Mouse (Mus musculus): ENCODE results near the gene Hormad2. TPM values are rescaled to one million over a fixed set of nuclear protein-coding genes. Genes with fewer than 3 reads are reported as not detected.

Gene Hormad2
- polyA plus RNA-seq, 1 experiment from 2014 or later: 0.18 TPM

- no peaks in the 10 kb centered on the region for H3K9me3 ChIP-seq (ENCODE audit: control insufficient read depth, low read length)
- 38% methylated on average over 9 of the region's 9 CpGs for WGBS
- no peaks in the 10 kb centered on the region for H3K4me1 ChIP-seq (replicated peaks; ENCODE audit: control insufficient read depth, insufficient read depth, low read length)
- no peaks in the 10 kb centered on the region for H3K36me3 ChIP-seq (ENCODE audit: control insufficient read depth, insufficient read depth)
- no peaks in the 10 kb centered on the region for H3K27me3 ChIP-seq (replicated peaks; ENCODE audit: control insufficient read depth, insufficient read depth, low read length)
- no peak overlapping the region for H3K27ac ChIP-seq (ENCODE audit: low read length)
- H3K4me3 ChIP-seq (replicated peaks; ENCODE audit: low read length): no peak overlapping the region
- no peak overlapping the region for H3K9ac ChIP-seq (replicated peaks; ENCODE audit: low read depth, low read length)
- no peak overlapping the region for H3K4me2 ChIP-seq (ENCODE audit: low read length)
- ATAC-seq: no peak
Observed at GRCm38 (mm10) chr11:4303033-4303432, 137.9 kb downstream of the Hormad2 start.

GRCm38 (mm10) chr11:4302363-4302913 is 138.5 kb downstream of the Hormad2 start:
- ATAC-seq: no peak
- H3K36me3 ChIP-seq (ENCODE audit: control insufficient read depth, insufficient read depth): no peaks in the 10 kb centered on the region
- WGBS: 29% methylated on average over 5 of the region's 5 CpGs
- H3K27me3 ChIP-seq (replicated peaks; ENCODE audit: control insufficient read depth, insufficient read depth, low read length): no peaks in the 10 kb centered on the region
- H3K4me3 ChIP-seq (replicated peaks; ENCODE audit: low read length): no peak overlapping the region
- no peaks in the 10 kb centered on the region for H3K4me1 ChIP-seq (replicated peaks; ENCODE audit: control insufficient read depth, insufficient read depth, low read length)
- no peak overlapping the region for H3K9ac ChIP-seq (replicated peaks; ENCODE audit: low read depth, low read length)
- no peak overlapping the region for H3K4me2 ChIP-seq (ENCODE audit: low read length)
- H3K9me3 ChIP-seq (ENCODE audit: control insufficient read depth, low read length): no peaks in the 10 kb centered on the region
- no peak overlapping the region for H3K27ac ChIP-seq (ENCODE audit: low read length)

GRCm38 (mm10) chr11:4300683-4301082 is 140.2 kb downstream of the Hormad2 start:
- WGBS: 88% methylated on average over 3 of the region's 3 CpGs
- no peaks in the 10 kb centered on the region for H3K27me3 ChIP-seq (replicated peaks; ENCODE audit: control insufficient read depth, insufficient read depth, low read length)
- H3K36me3 ChIP-seq (ENCODE audit: control insufficient read depth, insufficient read depth): no peaks in the 10 kb centered on the region
- H3K9me3 ChIP-seq (ENCODE audit: control insufficient read depth, low read length): no peaks in the 10 kb centered on the region
- no peaks in the 10 kb centered on the region for H3K4me1 ChIP-seq (replicated peaks; ENCODE audit: control insufficient read depth, insufficient read depth, low read length)
- no peak for ATAC-seq
- no peak overlapping the region for H3K27ac ChIP-seq (ENCODE audit: low read length)
- H3K4me3 ChIP-seq (replicated peaks; ENCODE audit: low read length): no peak overlapping the region
- no peak overlapping the region for H3K4me2 ChIP-seq (ENCODE audit: low read length)
- H3K9ac ChIP-seq (replicated peaks; ENCODE audit: low read depth, low read length): no peak overlapping the region

- ATAC-seq: no peak
- no peaks in the 10 kb centered on the region for H3K27me3 ChIP-seq (replicated peaks; ENCODE audit: control insufficient read depth, insufficient read depth, low read length)
- no peak overlapping the region for H3K27ac ChIP-seq (ENCODE audit: low read length)
- no peaks in the 10 kb centered on the region for H3K9me3 ChIP-seq (ENCODE audit: control insufficient read depth, low read length)
- no peaks in the 10 kb centered on the region for H3K36me3 ChIP-seq (ENCODE audit: control insufficient read depth, insufficient read depth)
- 0 out of 2 replicates have a peak, but pooled peaks cover 2% of the 10 kb centered on the region for H3K4me1 ChIP-seq (replicated peaks; ENCODE audit: control insufficient read depth, insufficient read depth, low read length)
- H3K9ac ChIP-seq (replicated peaks; ENCODE audit: low read depth, low read length): no peak overlapping the region
- H3K4me3 ChIP-seq (replicated peaks; ENCODE audit: low read length): no peak overlapping the region
- 80% methylated on average over 14 of the region's 14 CpGs for WGBS
- H3K4me2 ChIP-seq (ENCODE audit: low read length): no peak overlapping the region
Observed at GRCm38 (mm10) chr11:4299735-4300474, 141.0 kb downstream of the Hormad2 start.

GRCm38 (mm10) chr11:4299191-4299590 is 141.7 kb downstream of the Hormad2 start:
- no peaks in the 10 kb centered on the region for H3K9me3 ChIP-seq (ENCODE audit: control insufficient read depth, low read length)
- no peaks in the 10 kb centered on the region for H3K27me3 ChIP-seq (replicated peaks; ENCODE audit: control insufficient read depth, insufficient read depth, low read length)
- H3K27ac ChIP-seq (ENCODE audit: low read length): no peak overlapping the region
- 0 out of 2 replicates have a peak, but pooled peaks cover 2% of the 10 kb centered on the region for H3K4me1 ChIP-seq (replicated peaks; ENCODE audit: control insufficient read depth, insufficient read depth, low read length)
- H3K4me2 ChIP-seq (ENCODE audit: low read length): no peak overlapping the region
- 62% methylated on average over 12 of the region's 12 CpGs for WGBS
- ATAC-seq: no peak
- no peaks in the 10 kb centered on the region for H3K36me3 ChIP-seq (ENCODE audit: control insufficient read depth, insufficient read depth)
- H3K4me3 ChIP-seq (replicated peaks; ENCODE audit: low read length): no peak overlapping the region
- no peak overlapping the region for H3K9ac ChIP-seq (replicated peaks; ENCODE audit: low read depth, low read length)

GRCm38 (mm10) chr11:4298615-4299014 is 142.3 kb downstream of the Hormad2 start:
- 49% methylated on average over 7 of the region's 7 CpGs for WGBS
- Histone ChIP-seq H3K9ac (replicated peaks; ENCODE audit: low read depth, low read length) (no peak overlapping the region), H3K36me3 (ENCODE audit: control insufficient read depth, insufficient read depth) (no peaks in the 10 kb centered on the region), H3K27ac (ENCODE audit: low read length) (no peak overlapping the region), H3K9me3 (ENCODE audit: control insufficient read depth, low read length) (no peaks in the 10 kb centered on the region), H3K27me3 (replicated peaks; ENCODE audit: control insufficient read depth, insufficient read depth, low read length) (no peaks in the 10 kb centered on the region), H3K4me1 (replicated peaks; ENCODE audit: control insufficient read depth, insufficient read depth, low read length) (0 out of 2 replicates have a peak, but pooled peaks cover 2% of the 10 kb centered on the region), H3K4me2 (ENCODE audit: low read length) (no peak overlapping the region), H3K4me3 (replicated peaks; ENCODE audit: low read length) (no peak overlapping the region)
- no peak for ATAC-seq

GRCm38 (mm10) chr11:4297753-4298152 is 143.2 kb downstream of the Hormad2 start:
- ATAC-seq: no peak
- Histone ChIP-seq H3K27ac (ENCODE audit: low read length) (no peak overlapping the region), H3K36me3 (ENCODE audit: control insufficient read depth, insufficient read depth) (no peaks in the 10 kb centered on the region), H3K9ac (replicated peaks; ENCODE audit: low read depth, low read length) (no peak overlapping the region), H3K4me3 (replicated peaks; ENCODE audit: low read length) (no peak overlapping the region), H3K4me1 (replicated peaks; ENCODE audit: control insufficient read depth, insufficient read depth, low read length) (0 out of 2 replicates have a peak, but pooled peaks cover 2% of the 10 kb centered on the region), H3K27me3 (replicated peaks; ENCODE audit: control insufficient read depth, insufficient read depth, low read length) (no peaks in the 10 kb centered on the region), H3K4me2 (ENCODE audit: low read length) (no peak overlapping the region), H3K9me3 (ENCODE audit: control insufficient read depth, low read length) (no peaks in the 10 kb centered on the region)
- WGBS: 85% methylated on average over 3 of the region's 3 CpGs

- Histone ChIP-seq H3K27ac (ENCODE audit: low read length) (no peak overlapping the region), H3K4me3 (replicated peaks; ENCODE audit: low read length) (no peak overlapping the region), H3K9me3 (ENCODE audit: control insufficient read depth, low read length) (no peaks in the 10 kb centered on the region), H3K9ac (replicated peaks; ENCODE audit: low read depth, low read length) (no peak overlapping the region), H3K27me3 (replicated peaks; ENCODE audit: control insufficient read depth, insufficient read depth, low read length) (no peaks in the 10 kb centered on the region), H3K36me3 (ENCODE audit: control insufficient read depth, insufficient read depth) (no peaks in the 10 kb centered on the region), H3K4me2 (ENCODE audit: low read length) (no peak overlapping the region), H3K4me1 (replicated peaks; ENCODE audit: control insufficient read depth, insufficient read depth, low read length) (0 out of 2 replicates have a peak, but pooled peaks cover 2% of the 10 kb centered on the region)
- no peak for ATAC-seq
- 86% methylated on average over 10 of the region's 10 CpGs for WGBS
Observed at GRCm38 (mm10) chr11:4296610-4297275, 144.2 kb downstream of the Hormad2 start.

Measured in forebrain, embryonic 16.5 days (tissue).